Mouse (Mus musculus): ENCODE results near the gene Sesn2. TPM values are rescaled to one million over a fixed set of nuclear protein-coding genes. Genes with fewer than 3 reads are reported as not detected.

The Sesn2 gene
- total and polyA plus RNA-seq, 3 experiments = 9.6 to 27.5 TPM; not detected in 1

- Histone ChIP-seq H3K27me3 (ENCODE audit: control insufficient read depth in 1 of 2, insufficient read depth in 2 of 2, low read length in 2 of 2) (no peaks in the 10 kb centered on the region), H3K9ac (ENCODE audit: control insufficient read depth, low read depth, low read length, poor library complexity, severe bottlenecking) (no peak overlapping the region), H3K9me3 (replicated peaks; ENCODE audit: insufficient read depth, low read length) (no peaks in the 10 kb centered on the region), H3K4me1 (ENCODE audit: control insufficient read depth in 1 of 2, insufficient read depth in 2 of 2, low read length in 2 of 2) (peaks cover 0 to 11% of the 10 kb centered on the region in 2 experiments; a peak in 2 of 4 replicates), H3K4me3 (ENCODE audit: control insufficient read depth in 1 of 2, insufficient read depth in 1 of 2, low read depth in 2 of 2, low read length in 2 of 2) (no peak overlapping the region), H3K36me3 (ENCODE audit: control insufficient read depth in 1 of 2, insufficient read depth in 2 of 2, low read length in 2 of 2) (peaks cover 18 to 26% of the 10 kb centered on the region in 2 experiments), H3K27ac (ENCODE audit: control insufficient read depth, low read depth, low read length) (no peak overlapping the region), H3K79me2 (ENCODE audit: control insufficient read depth, insufficient read depth, low read length, poor library complexity) (peaks cover 25% of the 10 kb centered on the region)
- TF ChIP-seq JUND (IDR thresholded peaks at IDR 0.05; ENCODE audit: low read depth, low read length) (no peak), MXI1 (IDR thresholded peaks at IDR 0.05; ENCODE audit: low read depth, low read length) (no peak), MAX (IDR thresholded peaks at IDR 0.05; ENCODE audit: low read length) (no peak), MYC (IDR thresholded peaks at IDR 0.05; ENCODE audit: low read depth, low read length) (no peak), ZNF384 (IDR thresholded peaks at IDR 0.05; ENCODE audit: low read depth, low read length) (no peak), TAL1 (IDR thresholded peaks at IDR 0.05; ENCODE audit: low read length) (no peak), BHLHE40 (IDR thresholded peaks at IDR 0.05; ENCODE audit: borderline replicate concordance, low read depth, low read length) (no peak), SIN3A (IDR thresholded peaks at IDR 0.05; ENCODE audit: low read length) (no peak), MAZ (IDR thresholded peaks at IDR 0.05; ENCODE audit: low read depth, low read length) (no peak)
- DNase-seq (ENCODE audit: low read depth, low spot score) = no peak
Measured at GRCm38 (mm10) chr4:132539481-132539880, 29.2 kb upstream of the Sesn2 start.

GRCm38 (mm10) chr4:132535406-132536121 is 25.3 kb upstream of the Sesn2 start, which contains the start of gene Dnajc8:
Gene Dnajc8, plus strand, starts transcription at chr4:132535550.
- peaks cover 6 to 39% of the 10 kb centered on the region in 2 experiments for H3K36me3 ChIP-seq (ENCODE audit: control insufficient read depth in 1 of 2, insufficient read depth in 2 of 2, low read length in 2 of 2)
- peak within 1 kb of the TSS; percentile 72 to 84 for H3K4me3 ChIP-seq (ENCODE audit: control insufficient read depth in 1 of 2, insufficient read depth in 1 of 2, low read depth in 2 of 2, low read length in 2 of 2)
- H3K9ac ChIP-seq (ENCODE audit: control insufficient read depth, low read depth, low read length, poor library complexity, severe bottlenecking) = peak within 1 kb of the TSS; percentile 97
- H3K27me3 ChIP-seq (ENCODE audit: control insufficient read depth in 1 of 2, insufficient read depth in 2 of 2, low read length in 2 of 2) = no peaks in the 10 kb centered on the region
- peaks cover 2 to 22% of the 10 kb centered on the region in 2 experiments; a peak in 3 of 4 replicates for H3K4me1 ChIP-seq (ENCODE audit: control insufficient read depth in 1 of 2, insufficient read depth in 2 of 2, low read length in 2 of 2)
- H3K9me3 ChIP-seq (replicated peaks; ENCODE audit: insufficient read depth, low read length) = no peaks in the 10 kb centered on the region
- H3K79me2 ChIP-seq (ENCODE audit: control insufficient read depth, insufficient read depth, low read length, poor library complexity) = peaks cover 44% of the 10 kb centered on the region
- DNase-seq (ENCODE audit: low read depth, low spot score) = peak; percentile 97
- H3K27ac ChIP-seq (ENCODE audit: control insufficient read depth, low read depth, low read length) = peak within 1 kb of the TSS; percentile 84
- TF ChIP-seq ZKSCAN1 (IDR thresholded peaks at IDR 0.05; ENCODE audit: low read depth, low read length) (no peak), MYC (IDR thresholded peaks at IDR 0.05; ENCODE audit: low read depth, low read length) (peak; percentile 49; the same call in 1 of the 2 replicates), USF2 (IDR thresholded peaks at IDR 0.05; ENCODE audit: borderline replicate concordance in 1 of 2, insufficient read depth in 1 of 2, low read depth in 1 of 2, low read length in 2 of 2) (peak; percentile 90 to 96), MXI1 (IDR thresholded peaks at IDR 0.05; ENCODE audit: low read depth, low read length) (peak; percentile 72), MAZ (IDR thresholded peaks at IDR 0.05; ENCODE audit: low read depth, low read length) (peak; percentile 76; the same call in 1 of the 2 replicates), CHD1 (IDR thresholded peaks at IDR 0.05; ENCODE audit: low read depth, low read length) (no peak), CTCF (IDR thresholded peaks at IDR 0.05 in 2 of 3, conservative IDR thresholded peaks at IDR 0.05 in 1 of 3; ENCODE audit: control insufficient read depth in 1 of 3, insufficient read depth in 1 of 3, low read depth in 2 of 3, low read length in 3 of 3, poor library complexity in 1 of 3, severe bottlenecking in 1 of 3) (no peak), ZMIZ1 (IDR thresholded peaks at IDR 0.05; ENCODE audit: low read depth, low read length) (no peak; the same call in 1 of the 2 replicates), CHD2 (IDR thresholded peaks at IDR 0.05; ENCODE audit: low read length) (no peak), NELFE (IDR thresholded peaks at IDR 0.05; ENCODE audit: low read depth, low read length) (peak; percentile 83), MYB (IDR thresholded peaks at IDR 0.05; ENCODE audit: low read depth, low read length) (no peak), SMC3 (IDR thresholded peaks at IDR 0.05; ENCODE audit: low read depth, low read length) (no peak), E2F4 (IDR thresholded peaks at IDR 0.05; ENCODE audit: borderline replicate concordance, low read depth, low read length) (peak; percentile 70; the same call in 1 of the 2 replicates), ELF1 (IDR thresholded peaks at IDR 0.05; ENCODE audit: low read depth, low read length) (peak; percentile 56; the same call in 1 of the 2 replicates), POLR2AphosphoS5 (IDR thresholded peaks at IDR 0.05; ENCODE audit: borderline replicate concordance, low read depth, low read length) (no peak), GABPA (IDR thresholded peaks at IDR 0.05; ENCODE audit: low read depth, low read length) (no peak), MEF2A (IDR thresholded peaks at IDR 0.05; ENCODE audit: extremely low read depth, insufficient replicate concordance, low read depth, low read length, poor library complexity, severe bottlenecking) (no peak), NRF1 (IDR thresholded peaks at IDR 0.05; ENCODE audit: insufficient read depth, low read depth, low read length, poor library complexity, severe bottlenecking) (peak; percentile 91), TBP (IDR thresholded peaks at IDR 0.05; ENCODE audit: low read depth, low read length) (peak; percentile 82), KAT2A (conservative IDR thresholded peaks at IDR 0.05; ENCODE audit: low read depth, low read length) (no peak; the same call in 1 of the 2 replicates), EP300 (IDR thresholded peaks at IDR 0.05; ENCODE audit: low read depth in 1 of 2, low read length in 2 of 2) (peak in 1 of 2 experiments; percentile 14; a peak in 1 of 4 replicates), HCFC1 (IDR thresholded peaks at IDR 0.05; ENCODE audit: low read depth, low read length) (peak; percentile 89), ETS1 (IDR thresholded peaks at IDR 0.05; ENCODE audit: low read depth, low read length) (peak; percentile 51; the same call in 1 of the 2 replicates)
